12 mouse cellular contexts compared by ENCODE assay signal in the genomic region with DNA sequence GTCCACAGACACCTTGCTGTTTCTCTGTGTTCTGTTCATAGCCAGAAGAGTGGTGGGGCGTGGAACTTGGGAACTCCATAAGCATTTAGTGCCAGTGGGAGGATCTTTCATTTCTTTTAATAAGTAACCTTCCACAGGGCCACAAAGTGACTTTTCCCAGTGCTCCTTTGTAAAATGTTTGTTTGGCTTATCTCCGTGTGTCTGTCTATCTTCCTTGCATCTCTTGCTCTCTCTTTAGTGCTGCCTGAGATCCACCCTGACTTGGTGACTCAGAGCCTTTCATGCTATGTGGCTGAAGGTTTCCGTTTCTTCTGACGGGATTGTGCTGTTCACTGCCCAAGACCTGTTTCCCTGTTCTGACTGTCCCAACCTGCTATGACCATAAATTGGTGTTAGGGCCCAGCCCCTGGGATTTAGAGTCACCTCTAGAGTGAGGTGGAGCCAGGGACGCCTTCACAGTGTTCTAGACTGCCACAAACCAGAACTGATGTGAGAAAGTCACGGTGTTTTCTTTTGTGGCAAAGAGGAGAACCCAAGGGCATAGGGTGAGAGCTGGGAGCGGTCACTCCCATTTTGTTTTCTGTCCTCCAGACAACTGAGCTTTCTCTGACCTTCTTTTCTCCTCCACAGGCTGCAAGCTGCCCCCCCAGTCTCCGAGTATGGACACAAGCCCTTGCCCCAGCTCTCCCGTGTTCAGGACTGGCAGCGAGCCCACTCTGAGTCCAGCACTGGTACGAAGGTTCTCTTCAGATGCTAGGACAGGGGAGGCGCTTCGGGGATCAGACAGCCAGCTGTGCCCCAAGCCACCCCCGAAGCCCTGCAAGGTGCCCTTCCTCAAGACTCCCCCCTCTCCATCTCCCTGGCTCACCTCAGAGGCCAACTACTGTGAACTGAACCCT.
A peak's percentile ranks its signal among the peaks of the same experiment; 100 is the strongest.
DNase-seq lines count a peak whose midpoint lies in the region; ATAC-seq and TF ChIP-seq lines count a peak whose summit lies in the region.
"Had no signal": no experiment of that assay in that cellular context is flagged by ENCODE, and none has a peak within 500 bp of the region (broad histone marks: within the 10 kb centered on the region; RNA-seq: fewer than 3 reads in every experiment).

No protein-coding gene starts in this region.

- ATAC-seq in heart, postnatal 0 days (ENCODE audit: insufficient read depth, low read depth) = no peak
- ATAC-seq in heart, embryonic 12.5 days (ENCODE audit: insufficient number of reproducible peaks, low FRiP score) = no peak
- ATAC-seq in intestine, postnatal 0 days = peak; percentile 61
- ATAC-seq in stomach, postnatal 0 days (ENCODE audit: low FRiP score, low TSS enrichment) = peak; percentile 58
- no peak for ATAC-seq in forebrain, postnatal 0 days
- ATAC-seq in megakaryocyte-erythroid progenitor cell, adult 5-6 weeks (replicated peaks; ENCODE audit: low FRiP score, low TSS enrichment, poor library complexity, severe bottlenecking) = no peak

- H3K4me3 ChIP-seq in heart, postnatal 0 days (ENCODE audit: low read depth, low read length) = no peak overlapping the region; the same call in 1 of the 2 replicates
- H3K4me3 ChIP-seq in heart, embryonic 12.5 days = no peak overlapping the region
- H3K4me3 ChIP-seq in intestine, postnatal 0 days (ENCODE audit: low read depth, low read length) = peak overlapping the region; percentile 25
- no peak overlapping the region for H3K4me3 ChIP-seq in stomach, postnatal 0 days (ENCODE audit: low read depth, low read length)
- no peak overlapping the region for H3K4me3 ChIP-seq in forebrain, postnatal 0 days (ENCODE audit: low read depth, low read length)
- H3K4me3 ChIP-seq: heart, embryonic 13.5 days; hindbrain, embryonic 15.5 days; limb, embryonic 15.5 days had no signal

- no peak overlapping the region for H3K27ac ChIP-seq in heart, postnatal 0 days (ENCODE audit: low read depth)
- no peak overlapping the region for H3K27ac ChIP-seq in heart, embryonic 12.5 days (ENCODE audit: poor library complexity, severe bottlenecking)
- H3K27ac ChIP-seq in intestine, postnatal 0 days (ENCODE audit: low read depth, low read length) = peak overlapping the region; percentile 94
- H3K27ac ChIP-seq in stomach, postnatal 0 days (replicated peaks) = peak overlapping the region; percentile 94
- H3K27ac ChIP-seq in forebrain, postnatal 0 days (ENCODE audit: low read depth, low read length) = no peak overlapping the region
- H3K27ac ChIP-seq: heart, embryonic 13.5 days; hindbrain, embryonic 15.5 days; limb, embryonic 15.5 days had no signal

- peak overlapping the region; percentile 11; the same call in 1 of the 2 replicates for H3K4me2 ChIP-seq in heart, postnatal 0 days (ENCODE audit: low read depth, low read length)
- H3K4me2 ChIP-seq in heart, embryonic 12.5 days = no peak overlapping the region
- peak overlapping the region; percentile 57 for H3K4me2 ChIP-seq in intestine, postnatal 0 days (replicated peaks; ENCODE audit: low read depth)
- H3K4me2 ChIP-seq in stomach, postnatal 0 days (replicated peaks; ENCODE audit: low read depth) = peak overlapping the region; percentile 40
- H3K4me2 ChIP-seq in forebrain, postnatal 0 days (ENCODE audit: low read depth) = no peak overlapping the region
- H3K4me2 ChIP-seq: heart, embryonic 13.5 days; hindbrain, embryonic 15.5 days had no signal

- peak; percentile 14 for DNase-seq in heart, postnatal 0 days (ENCODE audit: low spot score)
- DNase-seq in large intestine, adult 2 months (ENCODE audit: low read depth, low spot score) = peak; percentile 79
- DNase-seq in stomach, postnatal 0 days (ENCODE audit: low spot score) = peak; percentile 57
- DNase-seq in forebrain, postnatal 0 days = no peak
- DNase-seq in thymus, adult 18-20 months = no peak
- DNase-seq: cerebellum, adult 9-10 months had no signal

- H3K36me3 ChIP-seq in heart, postnatal 0 days (replicated peaks; ENCODE audit: control insufficient read depth, insufficient read depth, low read length) = 0 out of 2 replicates have a peak, but pooled peaks cover 5% of the 10 kb centered on the region
- H3K36me3 ChIP-seq in heart, embryonic 12.5 days = no peaks in the 10 kb centered on the region
- peaks cover 23% of the 10 kb centered on the region; the same call in 1 of the 2 replicates for H3K36me3 ChIP-seq in intestine, postnatal 0 days (ENCODE audit: control insufficient read depth, insufficient read depth)
- H3K36me3 ChIP-seq in stomach, postnatal 0 days (ENCODE audit: control insufficient read depth, insufficient read depth, low read length) = no peaks in the 10 kb centered on the region
- H3K36me3 ChIP-seq in forebrain, postnatal 0 days (ENCODE audit: insufficient read depth) = no peaks in the 10 kb centered on the region
- H3K36me3 ChIP-seq: heart, embryonic 13.5 days; hindbrain, embryonic 15.5 days had no signal

- no peaks in the 10 kb centered on the region for H3K9me3 ChIP-seq in heart, postnatal 0 days (replicated peaks; ENCODE audit: control insufficient read depth, low read length)
- no peaks in the 10 kb centered on the region for H3K9me3 ChIP-seq in heart, embryonic 12.5 days (replicated peaks)
- H3K9me3 ChIP-seq in intestine, postnatal 0 days (ENCODE audit: control insufficient read depth) = no peaks in the 10 kb centered on the region
- H3K9me3 ChIP-seq in stomach, postnatal 0 days (ENCODE audit: control insufficient read depth, low read length) = no peaks in the 10 kb centered on the region
- H3K9me3 ChIP-seq in forebrain, postnatal 0 days (ENCODE audit: low read length) = no peaks in the 10 kb centered on the region
- H3K9me3 ChIP-seq: heart, embryonic 13.5 days; hindbrain, embryonic 15.5 days; limb, embryonic 15.5 days had no signal

- H3K9ac ChIP-seq in heart, postnatal 0 days (replicated peaks; ENCODE audit: low read depth, low read length) = no peak overlapping the region; the same call in 1 of the 2 replicates
- H3K9ac ChIP-seq in heart, embryonic 12.5 days = no peak overlapping the region
- peak overlapping the region; percentile 57 for H3K9ac ChIP-seq in intestine, postnatal 0 days (ENCODE audit: low read depth, low read length)
- H3K9ac ChIP-seq in stomach, postnatal 0 days (ENCODE audit: low read length) = peak overlapping the region; percentile 50
- H3K9ac ChIP-seq in forebrain, postnatal 0 days = no peak overlapping the region
- H3K9ac ChIP-seq: heart, embryonic 13.5 days; hindbrain, embryonic 15.5 days; limb, embryonic 15.5 days had no signal

- TF ChIP-seq CTCF in heart, postnatal 0 days (IDR thresholded peaks at IDR 0.05; ENCODE audit: low read depth) = no peak
- TF ChIP-seq CTCF in intestine, postnatal 0 days (IDR thresholded peaks at IDR 0.05; ENCODE audit: low read depth) = no peak
- TF ChIP-seq CTCF in stomach, postnatal 0 days (IDR thresholded peaks at IDR 0.05; ENCODE audit: low read depth) = no peak
- TF ChIP-seq CTCF in forebrain, postnatal 0 days (IDR thresholded peaks at IDR 0.05; ENCODE audit: low read depth) = no peak

- peaks cover 31% of the 10 kb centered on the region for H3K4me1 ChIP-seq in heart, postnatal 0 days (ENCODE audit: control insufficient read depth, insufficient read depth)
- H3K4me1 ChIP-seq in heart, embryonic 12.5 days (replicated peaks) = peaks cover 37% of the 10 kb centered on the region
- peaks cover 15% of the 10 kb centered on the region; the same call in 1 of the 2 replicates for H3K4me1 ChIP-seq in intestine, postnatal 0 days (replicated peaks; ENCODE audit: control insufficient read depth, insufficient read depth, low read length)
- H3K4me1 ChIP-seq in stomach, postnatal 0 days (replicated peaks; ENCODE audit: control insufficient read depth, insufficient read depth) = 0 out of 2 replicates have a peak, but pooled peaks cover 2% of the 10 kb centered on the region
- peaks cover 1% of the 10 kb centered on the region for H3K4me1 ChIP-seq in forebrain, postnatal 0 days (ENCODE audit: insufficient read depth)

- H3K27me3 ChIP-seq in heart, postnatal 0 days (ENCODE audit: control insufficient read depth, insufficient read depth, low read length) = no peaks in the 10 kb centered on the region
- 0 out of 2 replicates have a peak, but pooled peaks cover 4% of the 10 kb centered on the region for H3K27me3 ChIP-seq in heart, embryonic 12.5 days (replicated peaks)
- no peaks in the 10 kb centered on the region for H3K27me3 ChIP-seq in intestine, postnatal 0 days (replicated peaks; ENCODE audit: control insufficient read depth, insufficient read depth, low read length)
- no peaks in the 10 kb centered on the region for H3K27me3 ChIP-seq in stomach, postnatal 0 days (ENCODE audit: control insufficient read depth, insufficient read depth, low read length)
- no peaks in the 10 kb centered on the region for H3K27me3 ChIP-seq in forebrain, postnatal 0 days (ENCODE audit: insufficient read depth, low read length)
- H3K27me3 ChIP-seq: heart, embryonic 13.5 days; hindbrain, embryonic 15.5 days had no signal

- TF ChIP-seq EP300 in heart, postnatal 0 days (IDR thresholded peaks at IDR 0.05; ENCODE audit: low read depth) = no peak
- no peak for TF ChIP-seq EP300 in stomach, postnatal 0 days (optimal IDR thresholded peaks at IDR 0.05)

- WGBS in heart, postnatal 0 days = 73% methylated on average over 14 of the region's 14 CpGs
- 73% methylated on average over 14 of the region's 14 CpGs for WGBS in heart, embryonic 12.5 days
- WGBS in intestine, postnatal 0 days = 39% methylated on average over 14 of the region's 14 CpGs
- 28% methylated on average over 14 of the region's 14 CpGs for WGBS in large intestine, adult 2 months
- 66% methylated on average over 14 of the region's 14 CpGs for WGBS in stomach, postnatal 0 days
- 85% methylated on average over 14 of the region's 14 CpGs for WGBS in forebrain, postnatal 0 days

Comparison
In these comparisons a context has a peak if more than half of its experiments do, and no peak if none do; other contexts are left out.
1. H3K4me2 ChIP-seq: peak in heart, postnatal 0 days (single experiment), intestine, postnatal 0 days (single experiment) and stomach, postnatal 0 days (single experiment); none in heart, embryonic 12.5 days (single experiment) and forebrain, postnatal 0 days (single experiment).
2. ATAC-seq: peak in intestine, postnatal 0 days (single experiment) and stomach, postnatal 0 days (single experiment); none in heart, postnatal 0 days (single experiment), heart, embryonic 12.5 days (single experiment), forebrain, postnatal 0 days (single experiment) and megakaryocyte-erythroid progenitor cell, adult 5-6 weeks (single experiment).
3. DNase-seq: peak in heart, postnatal 0 days (single experiment), large intestine, adult 2 months (single experiment) and stomach, postnatal 0 days (single experiment); none in forebrain, postnatal 0 days (single experiment) and thymus, adult 18-20 months (0 of 2).
4. H3K27ac ChIP-seq: peak in intestine, postnatal 0 days (single experiment) and stomach, postnatal 0 days (single experiment); none in heart, postnatal 0 days (single experiment), heart, embryonic 12.5 days (single experiment) and forebrain, postnatal 0 days (single experiment).
5. H3K9ac ChIP-seq: peak in intestine, postnatal 0 days (single experiment) and stomach, postnatal 0 days (single experiment); none in heart, postnatal 0 days (single experiment), heart, embryonic 12.5 days (single experiment) and forebrain, postnatal 0 days (single experiment).